Mouse (Mus musculus) stomach, adult 2 months (tissue): ENCODE data around the gene Pp2d1. TPM values are rescaled to one million over a fixed set of nuclear protein-coding genes. Genes with fewer than 3 reads are reported as not detected.

Source experiments
- polyA plus RNA-seq: library from polyadenylated mRNA; depleted of rRNA; stranded (reverse); fragments of >200 nt; gene quantifications from 2 replicates; pipeline ENCODE4 v1.2.3, GENCODE M21; 2012; rRNA removed

Pp2d1 gene
- polyA plus RNA-seq: not detected in 2 replicates

DNA sequence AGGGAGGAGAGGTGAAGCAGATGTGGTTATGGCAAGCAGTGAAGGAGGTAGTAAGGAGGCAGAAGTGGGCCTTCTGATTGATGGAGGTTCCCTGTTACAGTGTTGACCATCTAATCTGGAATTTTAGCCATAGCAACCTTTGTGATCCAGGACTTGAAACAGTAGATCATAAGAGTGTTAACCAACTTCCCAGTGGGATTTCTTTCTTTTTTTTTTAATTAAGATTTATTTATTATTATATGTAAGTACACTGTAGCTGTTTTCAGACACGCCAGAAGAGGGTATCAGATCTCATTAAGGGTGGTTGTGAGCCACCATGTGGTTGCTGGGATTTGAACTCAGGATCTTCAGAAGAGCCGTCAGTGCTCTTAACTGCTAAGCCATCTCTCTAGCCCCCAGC lies at the start of gene Pp2d1:
Gene Pp2d1 (minus strand): TSS at position 101 of the 400 bp plus-strand sequence.

DNA sequence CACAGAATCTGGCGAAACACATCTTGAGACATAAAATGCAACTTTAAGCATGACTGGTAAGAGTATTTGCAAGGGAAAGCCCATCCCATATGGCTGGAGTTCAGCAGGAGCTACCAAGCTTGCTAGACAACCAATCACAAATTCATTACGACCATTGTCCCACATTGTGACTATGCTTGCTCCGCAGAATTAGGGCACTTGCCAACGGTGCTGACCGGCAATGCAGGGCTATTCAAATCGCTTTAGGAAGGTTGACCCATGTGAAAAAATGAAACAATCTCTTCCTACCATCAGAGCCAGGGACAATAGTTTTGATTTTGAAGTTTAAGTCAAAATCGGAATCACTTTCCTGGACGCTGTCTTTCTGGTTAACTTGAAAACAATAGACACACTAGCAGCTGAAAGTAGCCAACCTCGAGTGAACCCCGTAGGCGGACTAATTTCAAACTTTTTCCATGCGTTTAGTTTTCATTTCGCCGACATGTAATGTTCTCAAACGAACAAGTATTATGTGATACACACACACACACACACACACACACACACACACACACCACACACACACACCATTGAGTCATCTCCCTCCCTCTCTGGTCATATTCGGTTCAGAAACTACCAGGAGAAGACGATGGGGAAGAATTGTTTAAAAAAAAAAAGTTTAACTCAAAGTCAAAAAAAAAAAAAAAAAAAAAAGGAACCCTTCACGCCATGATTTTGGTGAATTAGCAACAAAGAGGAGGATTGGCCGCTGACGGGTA lies 27.1 kb upstream of the Pp2d1 start, which contains the start of gene Kat2b:
Gene Kat2b (plus strand): TSS at position 701 of the 758 bp plus-strand sequence.

DNA sequence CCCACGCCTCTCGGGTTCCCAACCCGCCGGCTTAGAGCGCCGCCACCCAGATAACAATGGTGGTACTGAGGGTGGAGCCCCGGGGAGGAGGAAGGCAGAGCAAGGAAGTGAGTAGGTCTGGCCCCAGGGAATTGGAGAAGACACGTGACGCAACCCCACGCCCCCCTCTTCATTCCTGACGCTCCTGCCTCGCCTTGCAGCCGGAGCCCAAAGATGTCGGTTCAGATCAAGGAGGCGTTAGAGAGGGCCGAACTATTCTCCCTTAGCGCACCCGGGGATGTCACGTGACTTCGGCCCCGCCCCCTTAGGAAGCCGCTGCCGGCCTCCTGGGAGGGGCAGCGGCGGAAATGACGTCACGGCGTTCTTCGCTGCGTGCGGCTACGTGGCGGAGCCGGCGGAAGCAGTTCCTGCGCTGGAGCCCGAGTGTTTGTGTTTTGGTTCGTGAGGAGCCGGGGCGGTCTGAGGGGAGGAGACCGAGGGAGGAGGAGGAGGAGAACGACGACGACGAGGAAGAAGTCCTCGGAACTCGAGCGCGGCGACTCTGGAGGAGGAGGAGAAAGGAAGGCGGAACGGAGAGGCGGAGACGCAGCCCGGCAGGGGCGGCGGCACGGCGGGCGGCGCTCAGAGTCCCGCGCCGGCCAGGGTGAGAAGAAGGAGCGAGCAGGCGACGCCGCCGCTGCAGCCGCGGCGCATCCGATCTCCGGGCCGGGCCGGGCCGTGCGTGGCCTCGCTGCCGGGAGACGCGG lies 60.2 kb downstream of the Pp2d1 start, which contains the start of gene Rab5a:
Gene Rab5a (plus strand): TSS at position 377 of the 746 bp plus-strand sequence.

GRCm38 (mm10) chr17:53462603-53463495 lies 76.4 kb downstream of the Pp2d1 start, which contains the start of gene Efhb:
Gene Efhb, minus strand, starts transcription at chr17:53463321.

Other genes with a start within 250 kb of the Pp2d1 start
- gene Efhb, start 76.1 kb downstream of the Pp2d1 start, polyA plus RNA-seq: 0.04 TPM in 2 replicates
- 0.72 and 0.87 TPM in 2 replicates for gene Rab5a, start 60.2 kb downstream of the Pp2d1 start, polyA plus RNA-seq
- gene Kat2b, start 27.4 kb upstream of the Pp2d1 start, polyA plus RNA-seq: 4.5 and 6.3 TPM in 2 replicates
- gene Sgo1, start 149.9 kb upstream of the Pp2d1 start, polyA plus RNA-seq: 0.03 and 0.08 TPM in 2 replicates